Mouse (Mus musculus) intestine, postnatal 0 days (tissue): ENCODE measurements around the gene Grin3b. TPM values are rescaled to one million over a fixed set of nuclear protein-coding genes. Genes with fewer than 3 reads are reported as not detected.

Source experiments
- ATAC-seq: fragments of 200-750 bp; cut with Nextera tagmentation; 2 replicates; pipeline ENCODE4 v1.8.0; 2017; ENCODE audit warnings: mild to moderate bottlenecking, moderate TSS enrichment, moderate library complexity
- H3K27ac ChIP-seq: fragments of 300-500 bp; sonication (generic); 2 replicates; pipeline ENCODE4 v1.5.1; 2014; ENCODE audit warnings: mild to moderate bottlenecking, low read depth, low read length, moderate library complexity
- H3K27me3 ChIP-seq: fragments of 300-500 bp; sonication (generic); replicated peaks from 2 replicates; pipeline ENCODE4 v1.6.1; 2014; ENCODE audit warnings: low read length, mixed read lengths; ENCODE audit not compliant: control insufficient read depth, insufficient read depth
- H3K36me3 ChIP-seq: fragments of 300-500 bp; sonication (generic); 2 replicates; pipeline ENCODE4 v1.6.1; 2014; ENCODE audit warnings: mild to moderate bottlenecking, moderate library complexity; ENCODE audit not compliant: control insufficient read depth, insufficient read depth
- H3K4me1 ChIP-seq: fragments of 300-500 bp; sonication (generic); replicated peaks from 2 replicates; pipeline ENCODE4 v1.6.1; 2014; ENCODE audit warnings: antibody characterized with exemption, low read length, mixed read lengths; ENCODE audit not compliant: control insufficient read depth, insufficient read depth
- H3K4me2 ChIP-seq: fragments of 300-500 bp; sonication (generic); replicated peaks from 2 replicates; pipeline ENCODE4 v1.6.1; 2014; ENCODE audit warnings: low read depth, mild to moderate bottlenecking, moderate library complexity
- H3K4me3 ChIP-seq: fragments of 300-500 bp; sonication (generic); 2 replicates; pipeline ENCODE4 v1.5.1; 2014; ENCODE audit warnings: low read depth, low read length
- H3K9ac ChIP-seq: fragments of 300-500 bp; sonication (generic); 2 replicates; pipeline ENCODE4 v1.6.1; 2014; ENCODE audit warnings: mild to moderate bottlenecking, low read depth, low read length
- H3K9me3 ChIP-seq: fragments of 300-500 bp; sonication (generic); 2 replicates; pipeline ENCODE4 v1.6.1; 2016; ENCODE audit warnings: mixed run types; ENCODE audit not compliant: control insufficient read depth
- CTCF ChIP-seq: sonication (generic); IDR thresholded peaks from 2 replicates; pipeline ENCODE4 v1.5.1; 2016; ENCODE audit warnings: low read depth, mild to moderate bottlenecking, control low read depth, antibody characterized with exemption, moderate library complexity
- WGBS: fragments of 180-500 bp; shearing (Covaris S2); extraction: QIAGEN DNeasy Blood & Tissue Kit; methylation state at CpG from one replicate; pipeline ENCODE4 v1.1.7; 2014; 5-methylcytosine and 5-hydroxymethylcytosine counted together
- polyA plus RNA-seq: library from polyadenylated mRNA; unstranded; fragments of >200 nt; fragmentation: Nextera tagmentation; extraction: Ambion mirVana; gene quantifications from 2 replicates; pipeline ENCODE4 v1.2.1, GENCODE M21; 2015

Gene Grin3b
- polyA plus RNA-seq, 1 experiment from 2014 or later = 0.08 TPM

GRCm38 (mm10) chr10:79987771-79988505, 17.4 kb downstream of the Grin3b start:
- WGBS = 15% methylated on average over 27 of the region's 27 CpGs
- Histone ChIP-seq H3K27ac (peak overlapping the region; percentile 79), H3K9me3 (no peaks in the 10 kb centered on the region), H3K4me2 (peak overlapping the region; percentile 88), H3K36me3 (peaks cover 14% of the 10 kb centered on the region), H3K9ac (peak overlapping the region; percentile 77), H3K4me3 (peak overlapping the region; percentile 67), H3K4me1 (0 out of 2 replicates have a peak, but pooled peaks cover 4% of the 10 kb centered on the region), H3K27me3 (no peaks in the 10 kb centered on the region)
- no peak for ATAC-seq
- TF ChIP-seq CTCF = no peak

- no peaks in the 10 kb centered on the region for H3K9me3 ChIP-seq
- peak within 1 kb of the TSS; percentile 79 for H3K27ac ChIP-seq
- peak within 1 kb of the TSS; percentile 67 for H3K4me3 ChIP-seq
- H3K9ac ChIP-seq = peak within 1 kb of the TSS; percentile 77
- peak; percentile 4; the same call in 1 of the 2 replicates for ATAC-seq
- peak within 1 kb of the TSS; percentile 88 for H3K4me2 ChIP-seq
- TF ChIP-seq CTCF = no peak
- under 1% methylated on average over 59 of the region's 59 CpGs for WGBS
- no peaks in the 10 kb centered on the region for H3K4me1 ChIP-seq
- H3K27me3 ChIP-seq = no peaks in the 10 kb centered on the region
- H3K36me3 ChIP-seq = peaks cover 21% of the 10 kb centered on the region
Measured at GRCm38 (mm10) chr10:79988506-79989271, 18.2 kb downstream of the Grin3b start, which contains the start of gene Cnn2. Gene Cnn2 (plus strand): TSS chr10:79988584.

- no peaks in the 10 kb centered on the region for H3K9me3 ChIP-seq
Measured at GRCm38 (mm10) chr10:79989272-79989786, 18.8 kb downstream of the Grin3b start.

GRCm38 (mm10) chr10:79989870-79990269, 19.4 kb downstream of the Grin3b start:
- Histone ChIP-seq H3K4me2 (peak overlapping the region; percentile 88), H3K36me3 (peaks cover 28% of the 10 kb centered on the region), H3K9me3 (no peaks in the 10 kb centered on the region), H3K4me3 (peak overlapping the region; percentile 67), H3K27me3 (no peaks in the 10 kb centered on the region), H3K9ac (peak overlapping the region; percentile 77; the same call in 1 of the 2 replicates), H3K27ac (no peak overlapping the region; the same call in 1 of the 2 replicates), H3K4me1 (no peaks in the 10 kb centered on the region)
- no peak for ATAC-seq
- 45% methylated on average over 15 of the region's 15 CpGs for WGBS
- TF ChIP-seq CTCF = no peak

More at GRCm38 (mm10) chr10:79989272-79989786, 18.8 kb downstream of the Grin3b start:
- Histone ChIP-seq H3K36me3 (peaks cover 27% of the 10 kb centered on the region), H3K27ac (peak overlapping the region; percentile 79; the same call in 1 of the 2 replicates), H3K9ac (peak overlapping the region; percentile 77), H3K4me3 (peak overlapping the region; percentile 67), H3K27me3 (no peaks in the 10 kb centered on the region), H3K4me1 (no peaks in the 10 kb centered on the region), H3K4me2 (peak overlapping the region; percentile 88)
- 28% methylated on average over 8 of the region's 8 CpGs for WGBS
- ATAC-seq = no peak
- no peak for TF ChIP-seq CTCF

DNA sequence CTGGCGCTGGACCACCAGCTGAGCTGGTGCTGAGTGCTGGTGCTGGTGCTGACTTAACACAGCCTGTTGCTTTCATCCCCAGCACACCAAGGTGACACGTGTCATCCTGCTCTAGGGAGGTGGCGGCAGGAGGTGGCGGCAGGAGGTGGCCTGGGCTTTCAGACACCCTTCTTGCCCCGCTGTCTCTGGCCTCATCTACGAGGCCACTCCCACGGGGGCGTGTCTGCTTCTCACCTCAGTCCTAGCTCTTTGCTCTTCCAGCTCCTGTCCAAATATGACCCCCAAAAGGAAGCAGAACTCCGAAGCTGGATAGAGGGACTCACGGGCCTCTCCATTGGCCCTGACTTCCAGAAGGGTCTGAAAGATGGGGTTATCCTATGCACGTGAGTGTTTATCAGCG, 20.6 kb downstream of the Grin3b start:
- Histone ChIP-seq H3K27me3 (no peaks in the 10 kb centered on the region), H3K4me2 (no peak overlapping the region), H3K9me3 (no peaks in the 10 kb centered on the region), H3K36me3 (peaks cover 28% of the 10 kb centered on the region), H3K27ac (no peak overlapping the region), H3K9ac (no peak overlapping the region), H3K4me3 (peak overlapping the region; percentile 2; the same call in 1 of the 2 replicates), H3K4me1 (no peaks in the 10 kb centered on the region)
- 73% methylated on average over 12 of the region's 12 CpGs for WGBS
- ATAC-seq = no peak
- TF ChIP-seq CTCF = no peak

- Histone ChIP-seq H3K4me1 (no peaks in the 10 kb centered on the region), H3K4me3 (no peak overlapping the region), H3K4me2 (no peak overlapping the region), H3K27me3 (no peaks in the 10 kb centered on the region), H3K36me3 (peaks cover 28% of the 10 kb centered on the region), H3K9ac (no peak overlapping the region), H3K9me3 (no peaks in the 10 kb centered on the region), H3K27ac (no peak overlapping the region)
- ATAC-seq = no peak
- peak; percentile 58 for TF ChIP-seq CTCF
- WGBS = 91% methylated on average over 6 of the region's 6 CpGs
Measured at GRCm38 (mm10) chr10:79991548-79991947, 21.0 kb downstream of the Grin3b start.
